Mouse (Mus musculus): ENCODE measurements around the gene Kif26a.

DNA sequence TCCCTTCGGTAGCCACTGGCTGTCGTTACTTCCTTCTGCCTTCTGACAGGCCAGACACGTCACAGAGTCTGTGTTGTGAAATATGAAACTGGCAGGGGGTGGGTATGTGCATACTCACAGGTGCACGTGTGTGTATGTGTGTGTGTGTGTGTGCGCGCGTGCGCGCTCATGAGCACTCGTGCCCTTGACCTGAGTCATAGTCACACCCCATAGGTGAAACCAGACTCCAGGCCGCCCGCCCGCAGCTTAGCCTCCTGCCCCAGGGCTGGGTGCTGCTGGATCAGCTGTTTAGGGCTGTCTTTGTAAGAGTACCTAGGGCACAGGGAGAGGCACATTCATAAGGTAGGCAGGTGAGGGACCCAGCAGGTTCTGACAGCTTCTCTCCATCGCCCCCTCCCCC, 20.1 kb upstream of the Kif26a start:
- TF ChIP-seq CTCF (IDR thresholded peaks at IDR 0.05; ENCODE audit: low read depth) = no peak
- no peak for TF ChIP-seq EP300 (IDR thresholded peaks at IDR 0.05; ENCODE audit: low read depth)

Measured in liver, embryonic 14.5 days (tissue).